Mouse (Mus musculus) stomach, postnatal 0 days (tissue): ENCODE data around the gene Ssxb5. TPM values are rescaled to one million over a fixed set of nuclear protein-coding genes. Genes with fewer than 3 reads are reported as not detected.
A peak's percentile ranks its signal among the peaks of the same experiment; 100 is the strongest.
"Not testable (repeated sequence)": the region's sequence is repeated elsewhere in the genome, so short reads cannot be mapped to it uniquely, and the experiment has no call there.

Experiments
- ATAC-seq: fragments of 200-750 bp; cut with Nextera tagmentation; 2 replicates; pipeline ENCODE4 v1.8.0; 2017; ENCODE audit not compliant: low FRiP score, low TSS enrichment
- DNase-seq: peaks from one replicate; pipeline ENCODE4 v3.0.0-alpha.2; 2016; ENCODE audit warnings: low spot score
- H3K27ac ChIP-seq: fragments of 300-500 bp; sonication (generic); replicated peaks from 2 replicates; pipeline ENCODE4 v1.5.1; 2014; ENCODE audit warnings: mild to moderate bottlenecking, control low read depth
- H3K27me3 ChIP-seq: fragments of 300-500 bp; sonication (generic); 2 replicates; pipeline ENCODE4 v1.6.1; 2014; ENCODE audit warnings: low read length; ENCODE audit not compliant: control insufficient read depth, insufficient read depth
- H3K36me3 ChIP-seq: fragments of 300-500 bp; sonication (generic); 2 replicates; pipeline ENCODE4 v1.6.1; 2014; ENCODE audit warnings: low read length, mixed read lengths; ENCODE audit not compliant: control insufficient read depth, insufficient read depth
- H3K4me1 ChIP-seq: fragments of 300-500 bp; sonication (generic); replicated peaks from 2 replicates; pipeline ENCODE4 v1.6.1; 2014; ENCODE audit warnings: antibody characterized with exemption; ENCODE audit not compliant: control insufficient read depth, insufficient read depth
- H3K4me2 ChIP-seq: fragments of 300-500 bp; sonication (generic); replicated peaks from 2 replicates; pipeline ENCODE4 v1.6.1; 2014; ENCODE audit warnings: low read depth, mild to moderate bottlenecking, control low read depth, moderate library complexity
- H3K4me3 ChIP-seq: fragments of 300-500 bp; sonication (generic); 2 replicates; pipeline ENCODE4 v1.5.1; 2014; ENCODE audit warnings: low read depth, low read length, control low read depth
- H3K9ac ChIP-seq: fragments of 300-500 bp; sonication (generic); 2 replicates; pipeline ENCODE4 v1.6.1; 2014; ENCODE audit warnings: mild to moderate bottlenecking, low read length, control low read depth, mixed read lengths
- H3K9me3 ChIP-seq: fragments of 300-500 bp; sonication (generic); 2 replicates; pipeline ENCODE4 v1.6.1; 2016; ENCODE audit warnings: low read length; ENCODE audit not compliant: control insufficient read depth
- CTCF ChIP-seq: IDR thresholded peaks from 2 replicates; pipeline ENCODE4 v1.5.1; 2016; ENCODE audit warnings: antibody characterized with exemption, low read depth, mild to moderate bottlenecking, moderate library complexity
- EP300 ChIP-seq: optimal IDR thresholded peaks from 2 replicates; pipeline ENCODE3; 2016; ENCODE audit warnings: antibody characterized with exemption
- WGBS: fragments of 180-500 bp; shearing (Covaris S2); extraction: QIAGEN DNeasy Blood & Tissue Kit; methylation state at CpG from one replicate; pipeline ENCODE4 v1.1.7; 2014; 5-methylcytosine and 5-hydroxymethylcytosine counted together
- polyA plus RNA-seq: library from polyadenylated mRNA; unstranded; fragments of >200 nt; fragmentation: Nextera tagmentation; extraction: Ambion mirVana; gene quantifications from 2 replicates; pipeline ENCODE4 v1.2.1, GENCODE M21; 2015

Gene Ssxb5
- polyA plus RNA-seq, result not detected in 2 replicates

GRCm38 (mm10) chrX:8803391-8803790 lies at the start of gene Ssxb5:
TSS of gene Ssxb5 (plus strand) at chrX:8803691.
- H3K27me3 ChIP-seq, H3K4me3 ChIP-seq, DNase-seq, H3K4me1 ChIP-seq, ATAC-seq, H3K4me2 ChIP-seq, H3K9ac ChIP-seq, H3K36me3 ChIP-seq, H3K9me3 ChIP-seq, H3K27ac ChIP-seq: not testable (repeated sequence)
- WGBS, result 82% methylated on average over 4 of the region's 4 CpGs

GRCm38 (mm10) chrX:8832043-8832442 lies 28.6 kb downstream of the Ssxb5 start:
- no peak overlapping the region for H3K27ac ChIP-seq
- peak; percentile 74 for TF ChIP-seq CTCF
- TF ChIP-seq EP300, result no peak
- H3K9ac ChIP-seq, result no peak overlapping the region
- no peaks in the 10 kb centered on the region for H3K27me3 ChIP-seq
- H3K4me1 ChIP-seq, result no peaks in the 10 kb centered on the region
- ATAC-seq (no peak), DNase-seq (peak; percentile 48)
- H3K9me3 ChIP-seq, result no peaks in the 10 kb centered on the region
- no peak overlapping the region for H3K4me2 ChIP-seq
- no peaks in the 10 kb centered on the region for H3K36me3 ChIP-seq
- H3K4me3 ChIP-seq, result no peak overlapping the region

GRCm38 (mm10) chrX:8843694-8844093 lies 40.2 kb downstream of the Ssxb5 start, which contains the start of gene Gm6592:
TSS of gene Gm6592 (plus strand) at chrX:8843994.
- no peak within 1 kb of the TSS for H3K27ac ChIP-seq
- no peaks in the 10 kb centered on the region for H3K27me3 ChIP-seq
- H3K9ac ChIP-seq, result no peak within 1 kb of the TSS
- ATAC-seq (no peak), DNase-seq (no peak)
- H3K4me1 ChIP-seq, result no peaks in the 10 kb centered on the region
- H3K9me3 ChIP-seq, result no peaks in the 10 kb centered on the region
- H3K36me3 ChIP-seq, result no peaks in the 10 kb centered on the region
- 83% methylated on average over 1 of the region's 1 CpGs for WGBS
- no peak within 1 kb of the TSS for H3K4me2 ChIP-seq
- no peak for TF ChIP-seq EP300
- TF ChIP-seq CTCF, result no peak
- H3K4me3 ChIP-seq, result no peak within 1 kb of the TSS

- DNase-seq (no peak), ATAC-seq (no peak)
- Histone ChIP-seq H3K27me3 (no peaks in the 10 kb centered on the region), H3K4me2 (no peak overlapping the region), H3K27ac (no peak overlapping the region), H3K4me1 (no peaks in the 10 kb centered on the region), H3K4me3 (no peak overlapping the region), H3K36me3 (no peaks in the 10 kb centered on the region), H3K9ac (no peak overlapping the region), H3K9me3 (no peaks in the 10 kb centered on the region)
- TF ChIP-seq EP300 (no peak), CTCF (no peak)
- whole genome bisulfite sequencing, result 86% methylated on average over 10 of the region's 10 CpGs
Measured at GRCm38 (mm10) chrX:8852486-8852885, 49.0 kb downstream of the Ssxb5 start.

Other genes with a start within 250 kb of the Ssxb5 start
- not detected in 2 replicates for gene Ssxb3, start 211.9 kb upstream of the Ssxb5 start, polyA plus RNA-seq
- gene Ssxb8, start 112.8 kb upstream of the Ssxb5 start, polyA plus RNA-seq, result not detected in 2 replicates
- gene Ssx9, start 55.3 kb upstream of the Ssxb5 start, polyA plus RNA-seq, result not detected in 2 replicates
- not detected in 2 replicates for gene Gm6592, start 40.3 kb downstream of the Ssxb5 start, polyA plus RNA-seq
- gene Gm5751, start 70.6 kb downstream of the Ssxb5 start, polyA plus RNA-seq, result not detected in 2 replicates
- gene B630019K06Rik, start 88.7 kb downstream of the Ssxb5 start, polyA plus RNA-seq, result 2.2 and 2.5 TPM in 2 replicates
- not detected in 2 replicates for gene Fthl17b, start 159.3 kb downstream of the Ssxb5 start, polyA plus RNA-seq
- gene Fthl17c, start 172.9 kb downstream of the Ssxb5 start, polyA plus RNA-seq, result not detected in 2 replicates
- gene Fthl17d, start 183.1 kb downstream of the Ssxb5 start, polyA plus RNA-seq, result not detected in 2 replicates
- not detected in 2 replicates for gene Fthl17e, start 229.8 kb downstream of the Ssxb5 start, polyA plus RNA-seq